Mouse (Mus musculus): Measurements from ENCODE around the gene Gm8369. TPM values are rescaled to one million over a fixed set of nuclear protein-coding genes. Genes with fewer than 3 reads are reported as not detected.

Gene Gm8369
- polyA plus RNA-seq, 1 experiment from 2014 or later, result not detected

Other genes starting within 250 kb of the Gm8369 start
- not detected in 2 replicates for gene Ms4a1, start 219.7 kb upstream of the Gm8369 start, polyA plus RNA-seq (2014; fragmentation: Nextera tagmentation; extraction: Ambion mirVana)
- not detected in 2 replicates for gene Ms4a5, start 202.1 kb upstream of the Gm8369 start, polyA plus RNA-seq (2014; fragmentation: Nextera tagmentation; extraction: Ambion mirVana)
- gene Ms4a14, start 171.5 kb upstream of the Gm8369 start, polyA plus RNA-seq (2014; fragmentation: Nextera tagmentation; extraction: Ambion mirVana), result 0.05 TPM in 2 replicates
- 4.0 and 4.5 TPM in 2 replicates for gene Ms4a7, start 149.8 kb upstream of the Gm8369 start, polyA plus RNA-seq (2014; fragmentation: Nextera tagmentation; extraction: Ambion mirVana)
- gene Ms4a4a, start 110.4 kb upstream of the Gm8369 start, polyA plus RNA-seq (2014; fragmentation: Nextera tagmentation; extraction: Ambion mirVana), result 1.2 and 1.7 TPM in 2 replicates
- gene Ms4a4c, start 81.2 kb upstream of the Gm8369 start, polyA plus RNA-seq (2014; fragmentation: Nextera tagmentation; extraction: Ambion mirVana), result 0.11 TPM in 1 of 2 replicates, not detected in the other
- gene Ms4a4b, start 42.4 kb upstream of the Gm8369 start, polyA plus RNA-seq (2014; fragmentation: Nextera tagmentation; extraction: Ambion mirVana), result not detected in 2 replicates
- 1.3 and 2.2 TPM in 2 replicates for gene Ms4a6c, start 16.6 kb upstream of the Gm8369 start, polyA plus RNA-seq (2014; fragmentation: Nextera tagmentation; extraction: Ambion mirVana)
- 1.4 and 3.3 TPM in 2 replicates for gene Ms4a6b, start 30.6 kb downstream of the Gm8369 start, polyA plus RNA-seq (2014; fragmentation: Nextera tagmentation; extraction: Ambion mirVana)
- gene Ms4a4d, start 50.9 kb downstream of the Gm8369 start, polyA plus RNA-seq (2014; fragmentation: Nextera tagmentation; extraction: Ambion mirVana), result not detected in 2 replicates
- gene Ms4a6d, start 118.9 kb downstream of the Gm8369 start, polyA plus RNA-seq (2014; fragmentation: Nextera tagmentation; extraction: Ambion mirVana), result 3.4 and 3.6 TPM in 2 replicates
- gene Ms4a2, start 137.8 kb downstream of the Gm8369 start, polyA plus RNA-seq (2014; fragmentation: Nextera tagmentation; extraction: Ambion mirVana), result 0.16 TPM in 1 of 2 replicates, not detected in the other
- not detected in 2 replicates for gene Ms4a3, start 154.9 kb downstream of the Gm8369 start, polyA plus RNA-seq (2014; fragmentation: Nextera tagmentation; extraction: Ambion mirVana)
- not detected in 2 replicates for gene Oosp2, start 174.6 kb downstream of the Gm8369 start, polyA plus RNA-seq (2014; fragmentation: Nextera tagmentation; extraction: Ambion mirVana)
- not detected in 2 replicates for gene Oosp1, start 205.2 kb downstream of the Gm8369 start, polyA plus RNA-seq (2014; fragmentation: Nextera tagmentation; extraction: Ambion mirVana)
- not detected in 2 replicates for gene Oosp3, start 211.1 kb downstream of the Gm8369 start, polyA plus RNA-seq (2014; fragmentation: Nextera tagmentation; extraction: Ambion mirVana)